Mouse (Mus musculus) liver, adult (tissue): ENCODE results near the gene Elavl2.

Experiments
- GATA4 ChIP-seq: IDR thresholded peaks from 2 replicates; pipeline ENCODE4 v1.6.1; 2014; ENCODE audit warnings: mild to moderate bottlenecking, low read length; ENCODE audit not compliant: insufficient replicate concordance

The Elavl2 gene

GRCm38 (mm10) chr4:91238739-91239485 is 161.7 kb downstream of the Elavl2 start:
- TF ChIP-seq GATA4, result no peak

GRCm38 (mm10) chr4:91236976-91237375 is 163.6 kb downstream of the Elavl2 start:
- no peak for TF ChIP-seq GATA4

GRCm38 (mm10) chr4:91234941-91235340 is 165.6 kb downstream of the Elavl2 start:
- TF ChIP-seq GATA4, result no peak

- TF ChIP-seq GATA4, result no peak
Observed at GRCm38 (mm10) chr4:91233599-91233998, 167.0 kb downstream of the Elavl2 start.

GRCm38 (mm10) chr4:91230439-91230863 is 170.1 kb downstream of the Elavl2 start:
- TF ChIP-seq GATA4, result no peak

GRCm38 (mm10) chr4:91228341-91228740 is 172.2 kb downstream of the Elavl2 start:
- TF ChIP-seq GATA4, result no peak

GRCm38 (mm10) chr4:91223811-91224210 is 176.8 kb downstream of the Elavl2 start:
- no peak for TF ChIP-seq GATA4

- no peak for TF ChIP-seq GATA4
Observed at GRCm38 (mm10) chr4:91219322-91219721, 181.3 kb downstream of the Elavl2 start.

- TF ChIP-seq GATA4, result no peak
Observed at GRCm38 (mm10) chr4:91213917-91214316, 186.7 kb downstream of the Elavl2 start.

- no peak for TF ChIP-seq GATA4
Observed at GRCm38 (mm10) chr4:91208415-91209292, 191.9 kb downstream of the Elavl2 start.
